In genomic region chrX:134963305-134964094, GRCm38 (mm10) we compare ENCODE assay signal across 9 mouse cellular contexts. TPM values are rescaled to one million over a fixed set of nuclear protein-coding genes. Genes with fewer than 3 reads are reported as not detected.
A peak's percentile ranks its signal among the peaks of the same experiment; 100 is the strongest.
DNase-seq lines count a peak whose midpoint lies in the region; ATAC-seq lines count a peak whose summit lies in the region.
"Had no signal": no experiment of that assay in that cellular context is flagged by ENCODE, and none has a peak within 500 bp of the region (broad histone marks: within the 10 kb centered on the region; RNA-seq: fewer than 3 reads in every experiment).

No protein-coding gene starts in this region.

- H3K4me1 ChIP-seq in embryonic facial prominence, embryonic 13.5 days = no peaks in the 10 kb centered on the region
- no peaks in the 10 kb centered on the region for H3K4me1 ChIP-seq in limb, embryonic 12.5 days (replicated peaks)
- no peaks in the 10 kb centered on the region for H3K4me1 ChIP-seq in midbrain, embryonic 13.5 days (replicated peaks)

- H3K9ac ChIP-seq in embryonic facial prominence, embryonic 13.5 days = peak overlapping the region; percentile 54; the same call in 1 of the 2 replicates
- no peak overlapping the region for H3K9ac ChIP-seq in limb, embryonic 12.5 days (replicated peaks)
- H3K9ac ChIP-seq in midbrain, embryonic 13.5 days (replicated peaks) = 0 out of 2 replicates have a peak overlapping the region, but pooled peaks have one; percentile 28

- ATAC-seq in embryonic facial prominence, embryonic 13.5 days (ENCODE audit: insufficient number of reproducible peaks, insufficient read depth, low FRiP score, low TSS enrichment, low read depth) = peak; percentile 90
- ATAC-seq in limb, embryonic 12.5 days (ENCODE audit: insufficient number of reproducible peaks, insufficient read depth, low FRiP score, low TSS enrichment, low read depth) = peak; percentile 87
- peak; percentile 93 for ATAC-seq in midbrain, embryonic 13.5 days

- H3K4me2 ChIP-seq in embryonic facial prominence, embryonic 13.5 days = peak overlapping the region; percentile 52
- peak overlapping the region; percentile 50 for H3K4me2 ChIP-seq in limb, embryonic 12.5 days
- H3K4me2 ChIP-seq in midbrain, embryonic 13.5 days (replicated peaks) = peak overlapping the region; percentile 46

- H3K27ac ChIP-seq in embryonic facial prominence, embryonic 13.5 days = no peak overlapping the region
- H3K27ac ChIP-seq in limb, embryonic 12.5 days = no peak overlapping the region
- no peak overlapping the region for H3K27ac ChIP-seq in midbrain, embryonic 13.5 days

- peak; percentile 1 to 27 for DNase-seq in urinary bladder, adult 18-20 months (ENCODE audit: low spot score in 2 of 2)
- no peak for DNase-seq in urinary bladder, adult 2 months (ENCODE audit: low spot score)
- peak; percentile 17 to 50 for DNase-seq in heart, adult 9 months (ENCODE audit: low spot score in 2 of 2)
- DNase-seq in kidney, adult 8-10 months = peak; percentile 6 to 14
- peak; percentile 26 for DNase-seq in spleen, adult 12 weeks (ENCODE audit: low spot score)

- H3K27me3 ChIP-seq in embryonic facial prominence, embryonic 13.5 days = peaks cover 25% of the 10 kb centered on the region; the same call in 1 of the 2 replicates
- H3K27me3 ChIP-seq in limb, embryonic 12.5 days = peaks cover 28% of the 10 kb centered on the region
- H3K27me3 ChIP-seq in midbrain, embryonic 13.5 days = peaks cover 10% of the 10 kb centered on the region; the same call in 1 of the 2 replicates
- H3K27me3 ChIP-seq: CH12.LX had no signal

- peak overlapping the region; percentile 35 for H3K4me3 ChIP-seq in embryonic facial prominence, embryonic 13.5 days
- peak overlapping the region; percentile 35 for H3K4me3 ChIP-seq in limb, embryonic 12.5 days (replicated peaks)
- peak overlapping the region; percentile 30 for H3K4me3 ChIP-seq in midbrain, embryonic 13.5 days (replicated peaks)

- no peaks in the 10 kb centered on the region for H3K36me3 ChIP-seq in embryonic facial prominence, embryonic 13.5 days
- H3K36me3 ChIP-seq in limb, embryonic 12.5 days = no peaks in the 10 kb centered on the region
- no peaks in the 10 kb centered on the region for H3K36me3 ChIP-seq in midbrain, embryonic 13.5 days

- 52% methylated on average over 37 of the region's 53 CpGs for WGBS in embryonic facial prominence, embryonic 13.5 days
- WGBS in limb, embryonic 12.5 days = 64% methylated on average over 32 of the region's 53 CpGs
- 58% methylated on average over 42 of the region's 53 CpGs for WGBS in midbrain, embryonic 13.5 days

- H3K9me3 ChIP-seq in embryonic facial prominence, embryonic 13.5 days = 0 out of 2 replicates have a peak, but pooled peaks cover 3% of the 10 kb centered on the region
- H3K9me3 ChIP-seq in limb, embryonic 12.5 days = 0 out of 2 replicates have a peak, but pooled peaks cover 7% of the 10 kb centered on the region
- no peaks in the 10 kb centered on the region for H3K9me3 ChIP-seq in midbrain, embryonic 13.5 days

RNA-seq across cellular contexts. Expression of gene Nxf2, which starts 1.1 kb away (rescaled TPM):
- 0.09 and 0.11 TPM in 2 replicates for polyA plus RNA-seq in urinary bladder, adult 2 months (2012; rRNA removed)
- 0.90 and 1.0 TPM in 2 replicates for polyA plus RNA-seq in embryonic facial prominence, embryonic 13.5 days (2015; fragmentation: Nextera tagmentation; extraction: Ambion mirVana)
- polyA plus RNA-seq in limb, embryonic 12.5 days (2016; fragmentation: Nextera tagmentation; extraction: Ambion mirVana) = 1.1 and 1.3 TPM in 2 replicates
- polyA plus RNA-seq in midbrain, embryonic 13.5 days (2015; fragmentation: Nextera tagmentation; extraction: Ambion mirVana) = 0.15 and 0.39 TPM in 2 replicates

RNA-seq across cellular contexts. Expression of gene Zmat1, which starts 45.5 kb away (rescaled TPM):
- polyA plus RNA-seq in urinary bladder, adult 2 months (2012; rRNA removed) = 1.4 and 3.8 TPM in 2 replicates
- 6.8 TPM in 2 replicates for polyA plus RNA-seq in embryonic facial prominence, embryonic 13.5 days (2015; fragmentation: Nextera tagmentation; extraction: Ambion mirVana)
- 5.7 and 6.6 TPM in 2 replicates for polyA plus RNA-seq in limb, embryonic 12.5 days (2016; fragmentation: Nextera tagmentation; extraction: Ambion mirVana)
- polyA plus RNA-seq in midbrain, embryonic 13.5 days (2015; fragmentation: Nextera tagmentation; extraction: Ambion mirVana) = 7.1 TPM in 2 replicates
